Mouse (Mus musculus): ENCODE results near the gene Fibcd1.
A peak's percentile ranks its signal among the peaks of the same experiment; 100 is the strongest.

The Fibcd1 gene

DNA sequence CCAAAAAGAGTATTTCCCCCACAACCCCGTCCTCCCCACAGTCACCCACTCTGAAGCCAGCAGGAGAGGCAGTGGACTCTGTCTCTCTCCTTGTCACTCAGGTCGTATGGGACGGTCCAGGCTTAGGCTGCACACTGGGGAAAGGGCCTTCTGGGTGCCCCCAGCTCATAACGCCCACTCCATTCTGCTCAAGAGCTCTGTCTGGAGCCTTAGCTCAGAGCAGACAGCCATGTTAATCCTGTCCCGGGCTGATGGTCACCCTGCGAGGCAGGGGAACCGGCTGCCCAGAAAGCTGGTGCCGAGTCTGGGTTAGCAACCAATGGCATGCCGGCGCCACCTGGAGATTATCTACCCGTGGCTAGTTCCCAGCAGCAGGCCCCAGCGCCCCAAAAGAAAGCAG, 12.7 kb upstream of the Fibcd1 start:
- DNase-seq (ENCODE audit: low spot score), result no peak

DNA sequence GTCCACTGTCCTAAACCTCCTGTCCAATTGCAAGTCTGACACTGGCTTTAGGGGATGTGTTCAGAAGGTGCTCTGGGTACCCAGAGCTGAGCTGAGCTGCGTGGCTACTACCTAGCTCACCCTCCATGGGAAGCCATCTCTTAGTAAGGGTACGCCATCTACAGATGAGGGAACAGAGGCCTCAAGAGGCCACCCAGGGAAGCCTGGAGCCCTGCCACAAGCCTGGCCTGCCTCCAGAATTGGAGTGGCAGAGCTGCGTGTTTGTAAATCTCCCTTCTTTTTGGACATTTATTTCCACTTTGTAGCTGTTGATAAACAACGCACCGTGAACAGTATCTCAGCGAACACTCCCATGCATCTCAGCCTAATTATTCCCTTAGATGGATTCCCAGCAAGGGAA, 11.4 kb upstream of the Fibcd1 start:
- DNase-seq (ENCODE audit: low spot score), result no peak

DNA sequence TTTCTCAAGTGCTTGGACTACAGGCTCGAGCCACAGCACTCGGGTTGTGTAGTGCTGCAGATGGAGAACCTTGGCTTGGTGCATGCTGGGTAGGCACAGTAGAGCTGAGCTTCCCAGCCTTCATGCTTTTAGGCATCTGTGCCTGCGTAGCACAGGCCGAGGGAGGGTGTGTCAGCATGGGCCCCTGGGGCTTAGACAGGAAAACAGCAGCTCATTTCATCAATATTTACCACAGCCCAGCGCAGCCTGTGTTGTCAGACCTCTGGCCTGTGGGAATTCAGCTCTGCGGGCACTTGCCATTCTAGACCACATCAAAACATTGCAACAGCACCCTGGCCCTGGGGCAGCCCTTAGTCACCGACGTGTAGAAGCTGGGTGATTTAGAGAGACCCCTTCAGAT, 10.2 kb upstream of the Fibcd1 start:
- no peak for DNase-seq (ENCODE audit: low spot score)

- DNase-seq (ENCODE audit: low spot score), result no peak
These were observed 4.3 kb upstream of the Fibcd1 start for GRCm38 (mm10) chr2:31850141-31850540.

- no peak for DNase-seq (ENCODE audit: low spot score)
These were observed 2.1 kb upstream of the Fibcd1 start for GRCm38 (mm10) chr2:31847908-31848307.

DNA sequence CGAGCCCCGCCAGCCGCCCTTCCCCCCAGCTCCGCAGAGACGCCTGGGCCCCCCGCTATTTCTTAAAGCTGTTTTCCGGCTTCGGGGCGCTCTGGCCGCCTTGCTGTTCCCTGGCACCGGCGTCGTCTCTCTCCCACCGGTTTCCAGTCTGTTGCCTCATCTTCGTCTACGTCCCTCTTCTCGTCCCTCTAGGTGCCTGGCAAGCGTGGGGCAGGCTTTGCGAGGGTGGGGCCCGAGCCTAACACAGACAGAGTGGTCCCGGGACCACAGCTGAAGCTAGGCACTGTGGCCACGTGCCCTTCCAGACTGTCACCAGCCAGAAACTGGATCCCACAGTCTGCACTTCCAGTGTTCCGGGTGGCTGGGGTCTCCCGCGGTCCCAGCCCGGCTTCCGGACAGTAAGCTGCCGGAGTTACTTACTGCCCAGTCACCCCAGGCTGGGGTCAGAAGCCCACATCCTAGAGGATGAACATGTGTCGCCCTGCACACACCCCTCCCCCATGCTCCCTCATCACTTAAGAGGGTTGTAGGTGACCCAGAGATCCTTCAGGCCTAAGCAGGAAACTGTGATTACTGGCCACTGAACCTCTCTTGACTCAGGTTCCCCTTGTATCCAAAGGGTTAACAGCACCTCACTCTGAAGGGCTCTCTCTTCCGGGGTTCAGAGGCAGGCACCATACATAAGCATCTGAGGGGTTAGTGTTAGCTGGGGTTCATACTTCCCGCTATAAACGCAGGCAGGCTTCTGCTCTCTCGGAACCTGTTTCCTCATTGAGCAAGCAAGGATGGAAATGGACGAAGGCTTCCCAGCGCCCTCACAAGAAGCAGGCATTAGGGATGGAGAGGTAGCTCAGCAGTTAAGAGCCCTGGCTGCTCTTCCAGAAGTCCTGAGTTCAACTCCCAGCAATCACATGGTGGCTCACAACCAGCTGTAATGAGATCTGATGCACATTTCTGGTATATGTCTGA, 1.2 kb upstream of the Fibcd1 start:
- no peak for DNase-seq (ENCODE audit: low spot score)

DNA sequence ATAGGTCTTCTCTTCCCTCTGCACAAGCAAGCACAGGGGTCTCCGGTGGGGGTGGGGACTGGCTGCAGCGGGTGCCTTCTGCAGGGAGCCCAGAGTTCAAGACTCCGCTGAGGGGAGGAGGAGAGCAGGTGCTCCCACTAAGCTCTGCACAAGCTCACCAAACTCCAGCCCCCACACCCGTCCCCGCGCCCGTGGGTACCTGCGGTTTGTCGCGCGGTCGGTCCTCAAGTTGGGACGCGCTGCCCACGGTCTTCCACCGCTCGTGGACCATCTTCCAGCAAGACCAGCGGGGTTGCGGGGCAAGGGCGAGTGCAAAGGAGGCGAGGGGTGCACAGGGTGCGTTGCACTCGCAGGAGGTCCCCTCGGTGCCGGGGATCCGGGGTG, 301 bp downstream of the Fibcd1 start:
- no peak for DNase-seq (ENCODE audit: low spot score)

- no peak for DNase-seq (ENCODE audit: low spot score)
These were observed 1.1 kb downstream of the Fibcd1 start for GRCm38 (mm10) chr2:31844729-31845136.

DNA sequence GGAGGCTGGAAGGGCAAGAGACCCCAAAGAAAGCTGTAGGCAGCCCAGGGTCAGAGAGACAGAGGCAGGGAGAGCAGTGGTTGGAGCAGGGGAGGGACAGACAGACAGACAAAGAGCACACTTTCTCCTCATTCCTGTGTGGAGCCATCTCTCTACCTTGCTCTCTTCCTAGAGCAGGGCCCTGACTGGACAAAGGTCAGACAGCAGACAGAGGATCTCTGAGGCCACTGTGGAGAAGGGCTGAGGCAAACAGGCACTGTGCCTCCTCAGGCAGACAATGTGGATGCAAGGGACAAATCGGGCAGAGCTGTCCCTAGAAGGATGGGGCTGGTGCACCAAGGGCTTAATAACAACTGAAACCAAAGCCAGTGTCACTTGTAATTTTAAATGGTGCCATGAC, 6.9 kb downstream of the Fibcd1 start:
- no peak for DNase-seq (ENCODE audit: low spot score)

GRCm38 (mm10) chr2:31836985-31837384, 8.8 kb downstream of the Fibcd1 start:
- DNase-seq (ENCODE audit: low spot score), result no peak

DNA sequence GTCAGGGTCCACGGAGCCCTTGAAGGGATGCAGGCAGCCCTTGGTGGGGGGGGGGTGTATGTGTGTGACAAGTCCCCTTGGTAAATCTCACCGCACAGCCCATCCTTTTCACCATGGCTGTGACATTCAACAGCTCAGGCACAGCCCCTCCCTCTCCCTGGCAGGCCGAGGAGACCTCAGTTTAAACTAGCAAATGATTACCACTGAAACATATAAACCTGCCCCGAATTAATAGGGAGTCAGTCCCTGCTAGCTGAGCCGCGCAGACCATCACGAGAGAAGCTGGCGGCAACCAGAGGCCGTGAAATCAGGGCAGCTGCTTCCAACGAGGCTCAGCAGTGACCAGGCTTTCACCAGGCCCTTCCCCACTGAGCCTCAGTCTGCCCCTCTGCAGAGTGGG, 9.7 kb downstream of the Fibcd1 start:
- no peak for DNase-seq (ENCODE audit: low spot score)

DNA sequence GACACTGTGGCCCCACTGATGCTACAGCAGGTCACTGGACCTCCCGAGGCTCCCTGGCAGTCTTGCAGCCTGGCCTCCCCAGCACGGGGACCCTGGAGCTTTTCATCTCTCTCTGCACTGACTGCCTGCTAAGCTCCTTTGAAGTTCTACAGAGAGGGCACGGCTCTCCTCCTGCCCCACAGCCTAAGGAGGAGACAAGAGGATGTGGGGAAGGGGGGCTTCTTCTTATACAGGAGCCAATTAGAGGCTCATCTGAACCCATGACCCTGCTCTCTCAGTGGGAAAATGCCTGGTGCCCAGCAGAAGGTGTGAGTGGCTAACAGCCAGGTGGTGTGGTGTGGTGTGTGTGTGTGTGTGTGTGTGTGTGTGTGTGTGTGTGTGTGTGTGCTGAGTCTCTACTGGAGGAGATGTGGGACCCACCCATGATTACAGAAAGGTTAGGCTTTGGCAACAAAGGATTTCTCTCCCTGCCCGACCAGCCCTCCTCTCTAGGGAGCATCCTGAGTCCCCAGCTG, 17.4 kb downstream of the Fibcd1 start:
- no peak for DNase-seq (ENCODE audit: low spot score)

- no peak for DNase-seq (ENCODE audit: low spot score)
These were observed 17.9 kb downstream of the Fibcd1 start for GRCm38 (mm10) chr2:31827877-31828276.

DNA sequence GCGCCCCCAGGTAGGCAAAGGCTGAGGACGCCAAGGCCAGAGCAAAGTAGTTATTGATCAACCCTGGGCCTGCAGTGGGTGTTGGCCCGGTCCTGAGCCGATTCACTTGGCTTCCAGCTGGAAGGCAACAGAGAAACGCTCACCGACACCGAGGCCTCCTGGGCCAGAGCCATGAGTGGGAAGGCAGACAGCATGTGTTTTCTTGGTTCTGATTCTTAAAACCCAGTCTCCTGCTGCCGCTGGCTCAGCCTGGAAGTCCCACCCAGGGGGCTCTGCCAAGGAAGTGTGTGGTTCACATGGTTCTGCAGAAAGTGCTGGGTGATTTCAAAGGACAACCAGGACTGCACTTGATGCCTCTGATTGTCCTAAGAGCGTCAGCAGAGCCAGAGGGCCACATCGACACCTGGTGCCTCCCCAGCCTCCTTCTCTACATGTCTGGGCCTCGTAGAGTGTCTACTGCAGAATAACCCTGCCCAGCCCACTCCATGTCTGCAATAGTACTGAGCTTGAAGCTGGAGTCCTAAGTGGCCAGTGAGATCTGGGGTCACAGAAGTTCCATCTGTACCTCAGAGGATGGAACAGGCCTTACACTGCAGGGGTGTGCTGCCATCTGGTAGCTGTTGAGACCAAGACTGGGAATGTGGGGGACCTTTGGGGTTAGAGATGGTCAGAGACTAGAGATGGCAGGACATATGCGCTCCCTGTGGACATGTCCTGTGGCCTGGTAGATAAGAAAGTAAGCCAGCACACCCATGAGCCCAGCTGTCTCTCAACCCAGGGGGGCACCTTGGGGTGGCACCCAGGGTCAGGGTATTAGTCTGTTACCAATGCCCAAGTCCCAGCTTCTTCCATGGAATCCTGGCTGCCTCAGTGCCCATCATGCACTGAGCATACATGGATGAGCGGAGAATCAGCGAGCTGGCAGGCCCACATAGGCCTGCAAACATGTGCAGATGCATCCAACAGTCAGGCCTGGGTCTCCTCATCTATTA, 19.4 kb downstream of the Fibcd1 start:
- DNase-seq (ENCODE audit: low spot score), result no peak

DNA sequence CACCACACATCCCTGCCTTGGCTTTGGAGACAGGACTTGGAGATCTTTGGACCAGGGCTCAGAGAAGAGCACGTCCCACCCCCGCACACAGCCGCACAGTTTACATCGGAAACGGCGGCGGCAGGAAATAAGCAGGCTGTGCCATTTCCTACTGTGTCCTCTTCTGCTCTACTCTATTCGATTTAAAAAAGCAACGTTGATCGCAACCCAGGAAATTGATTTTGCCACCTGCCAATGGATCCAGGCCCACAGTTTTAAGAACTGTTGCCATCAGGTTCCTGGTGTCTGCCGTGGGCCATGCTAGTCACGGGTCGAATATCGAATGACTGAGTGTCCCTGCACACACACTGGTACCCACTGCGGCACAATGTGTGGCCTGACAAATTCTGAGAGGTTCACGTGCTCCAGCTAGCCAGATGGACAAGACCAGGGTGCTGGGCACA, 20.3 kb downstream of the Fibcd1 start:
- no peak for DNase-seq (ENCODE audit: low spot score)

GRCm38 (mm10) chr2:31823933-31824730, 21.7 kb downstream of the Fibcd1 start:
- DNase-seq (ENCODE audit: low spot score), result no peak

DNA sequence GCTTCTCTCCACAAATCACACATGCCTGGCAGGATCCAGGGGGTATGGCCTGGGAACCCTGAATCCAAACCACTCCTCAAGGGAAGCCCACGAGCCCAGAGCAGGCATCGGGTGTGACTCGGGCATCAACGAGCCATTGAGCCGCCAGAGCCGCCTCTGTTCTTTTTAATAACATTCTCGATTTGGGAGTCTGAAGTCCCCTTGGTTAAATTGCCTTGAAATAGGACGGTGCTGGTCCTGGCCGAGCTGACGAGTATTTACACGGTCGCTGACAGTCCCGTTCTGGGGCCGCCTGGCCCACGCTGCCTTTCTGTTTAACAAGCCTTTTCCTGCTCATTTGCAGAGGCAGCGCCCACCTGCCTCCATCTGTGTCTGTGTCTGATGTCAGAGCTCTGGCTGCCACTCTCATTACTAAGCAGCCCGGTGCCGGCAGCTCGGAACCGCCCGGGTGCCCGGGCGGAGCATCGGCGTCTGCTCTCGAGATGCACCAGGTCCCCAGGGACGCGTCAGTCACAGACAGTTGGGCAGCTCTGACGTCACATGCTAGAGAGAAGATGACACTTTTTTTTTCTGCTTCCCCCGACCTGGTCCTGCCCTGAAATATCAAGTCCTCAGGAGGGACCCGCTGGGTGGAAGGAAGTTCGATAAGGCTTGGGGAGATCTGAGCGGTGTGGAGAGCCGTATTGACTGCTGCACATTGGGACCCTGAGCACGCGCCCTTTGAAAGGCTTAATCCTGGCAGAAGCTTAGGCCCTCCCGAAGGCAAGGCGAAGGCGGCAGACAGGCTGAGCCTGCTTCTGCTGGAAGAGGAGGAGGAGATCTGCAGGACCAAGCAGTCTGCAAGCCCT, 23.1 kb downstream of the Fibcd1 start:
- no peak for DNase-seq (ENCODE audit: low spot score)

DNA sequence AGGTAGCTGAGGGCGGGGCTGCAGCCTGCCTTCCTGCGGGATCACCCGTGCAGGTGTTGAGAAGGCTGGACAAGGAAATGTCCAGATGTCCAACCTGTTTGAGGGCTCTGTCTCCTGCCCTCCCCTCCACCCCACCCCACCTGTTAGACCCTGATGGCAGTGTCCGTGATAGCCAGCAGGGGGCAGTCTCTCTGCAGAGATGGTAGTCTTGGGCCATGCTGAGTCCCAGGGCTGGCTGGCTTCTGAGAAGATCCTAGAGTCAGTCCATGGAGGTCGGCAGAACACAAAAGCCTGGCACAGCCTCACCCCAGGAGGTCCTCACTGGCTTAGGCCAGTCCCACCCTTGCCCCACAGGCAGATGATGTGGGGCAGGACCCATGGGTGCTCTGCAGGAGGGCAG, 30.4 kb downstream of the Fibcd1 start:
- peak; percentile 47 for DNase-seq (ENCODE audit: low spot score)

- no peak for DNase-seq (ENCODE audit: low spot score)
These were observed 31.1 kb downstream of the Fibcd1 start for GRCm38 (mm10) chr2:31814699-31815098.

DNA sequence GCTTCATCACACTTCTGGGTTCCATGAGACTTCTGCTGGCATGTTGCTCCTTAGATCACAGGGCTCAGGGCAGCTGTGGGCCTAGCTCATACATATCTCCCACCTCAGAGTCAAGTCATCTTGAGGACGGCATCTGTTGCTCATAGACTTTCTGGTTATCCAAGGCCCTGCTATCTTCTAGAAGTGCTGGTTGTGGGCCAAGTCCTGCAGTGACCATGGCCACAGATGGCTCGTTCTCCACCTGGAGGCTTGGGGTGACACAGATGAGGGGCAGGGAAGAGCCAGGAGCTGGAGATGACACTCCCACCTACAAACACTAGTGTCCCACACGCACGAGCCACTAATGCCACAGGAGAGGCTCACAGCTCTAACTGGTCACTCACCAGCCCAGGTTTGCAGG, 32.2 kb downstream of the Fibcd1 start:
- no peak for DNase-seq (ENCODE audit: low spot score)
